Mouse (Mus musculus) C2C12 (cell line): ENCODE data around the gene Plscr1.

Experiments
- CTCF ChIP-seq: IDR thresholded peaks from one replicate; pipeline ENCODE4 v1.5.1; 2011; ENCODE audit not compliant: control insufficient read depth, insufficient read depth, insufficient read length
- MAX ChIP-seq: IDR thresholded peaks from one replicate; pipeline ENCODE4 v1.6.1; 2011; ENCODE audit warnings: mild to moderate bottlenecking, control low read depth
- MYOD1 ChIP-seq: IDR thresholded peaks from one replicate; pipeline ENCODE4 v1.6.1; 2011; ENCODE audit warnings: low read depth; ENCODE audit not compliant: control insufficient read depth, insufficient read length

- TF ChIP-seq CTCF = no peak
- no peak for TF ChIP-seq MAX
- TF ChIP-seq MYOD1 = no peak
Observed at GRCm38 (mm10) chr9:92309077-92309476, 59.5 kb downstream of the Plscr1 start, which contains the start of gene 1700057G04Rik.
